Mouse (Mus musculus): ENCODE results near the gene Gusb. TPM values are rescaled to one million over a fixed set of nuclear protein-coding genes. Genes with fewer than 3 reads are reported as not detected.

Gusb gene
- polyA plus RNA-seq (2012; fragmentation: generic; extraction: Trizol), result 10 to 100 TPM; 47.4 to 52.4 TPM

GRCm38 (mm10) chr5:130002301-130003146, at the start of gene Gusb:
Gene Gusb, minus strand, starts transcription at chr5:130003049.

GRCm38 (mm10) chr5:130029142-130029897, 26.5 kb upstream of the Gusb start, which contains the start of the genes Asl and Crcp:
Gene Asl, minus strand, starts transcription at chr5:130029247.
Gene Crcp, plus strand, starts transcription at chr5:130029290.

GRCm38 (mm10) chr5:129941495-129942045, 61.3 kb downstream of the Gusb start, which contains the start of gene Vkorc1l1:
Gene Vkorc1l1, plus strand, starts transcription at chr5:129941970.

Other genes starting within 250 kb of the Gusb start
- 10 to 100 TPM; 16.1 to 18.3 TPM for gene Psph, start 215.6 kb downstream of the Gusb start, polyA plus RNA-seq (2012; fragmentation: generic; extraction: Trizol)
- gene Sumf2, start 156.1 kb downstream of the Gusb start, polyA plus RNA-seq (2012; fragmentation: generic; extraction: Trizol), result 10 to 100 TPM; 32.9 to 43.9 TPM
- gene Chchd2, start 115.6 kb downstream of the Gusb start, polyA plus RNA-seq (2012; fragmentation: generic; extraction: Trizol), result 100 to 1,000 TPM; 595 to 650 TPM
- gene Zbed5, start 107.3 kb downstream of the Gusb start, polyA plus RNA-seq (2012; fragmentation: generic; extraction: Trizol), result 1 to 10 TPM in 1 of 2 experiments, under 1 TPM in 1; 0.33 to 1.1 TPM
- gene Phkg1, start 104.5 kb downstream of the Gusb start, polyA plus RNA-seq (2012; fragmentation: generic; extraction: Trizol), result 1 to 10 TPM in 1 of 2 experiments, under 1 TPM in 1; 0.05 to 5.7 TPM
- 1 to 10 TPM in 1 of 2 experiments, under 1 TPM in 1; 0.73 to 4.2 TPM for gene Nupr1l, start 94.5 kb downstream of the Gusb start, polyA plus RNA-seq (2012; fragmentation: generic; extraction: Trizol)
- gene Vkorc1l1, start 61.1 kb downstream of the Gusb start, polyA plus RNA-seq (2012; fragmentation: generic; extraction: Trizol), result 1 to 10 TPM; 3.9 to 9.1 TPM
- gene Asl, start 26.2 kb upstream of the Gusb start, polyA plus RNA-seq (2012; fragmentation: generic; extraction: Trizol), result 10 to 100 TPM; 53.7 to 58.6 TPM
- gene Crcp, start 26.2 kb upstream of the Gusb start, polyA plus RNA-seq (2012; fragmentation: generic; extraction: Trizol), result 10 to 100 TPM; 12.1 to 27.1 TPM
- gene Tpst1, start 70.3 kb upstream of the Gusb start, polyA plus RNA-seq (2012; fragmentation: generic; extraction: Trizol), result 10 to 100 TPM in 1 of 2 experiments, 1 to 10 TPM in 1; 7.0 to 40.9 TPM
- gene Kctd7, start 141.8 kb upstream of the Gusb start, polyA plus RNA-seq (2012; fragmentation: generic; extraction: Trizol), result 1 to 10 TPM in 1 of 2 experiments, under 1 TPM in 1; 0.36 to 4.6 TPM
- 10 to 100 TPM in 1 of 2 experiments, 1 to 10 TPM in 1; 1.7 to 13.0 TPM for gene Rabgef1, start 168.7 kb upstream of the Gusb start, polyA plus RNA-seq (2012; fragmentation: generic; extraction: Trizol)
- gene Tmem248, start 214.0 kb upstream of the Gusb start, polyA plus RNA-seq (2012; fragmentation: generic; extraction: Trizol), result 10 to 100 TPM; 14.9 to 21.0 TPM